Mouse (Mus musculus): Measurements from ENCODE around the gene Surf6.

- TF ChIP-seq CTCF (IDR thresholded peaks at IDR 0.05; ENCODE audit: extremely low read depth, insufficient read depth, insufficient read length, insufficient replicate concordance): no peak
- no peak for TF ChIP-seq POLR2A (IDR thresholded peaks at IDR 0.05; ENCODE audit: low read depth, low read length)
Observed at GRCm38 (mm10) chr2:26943253-26943652, 40.6 kb upstream of the Surf6 start.
